Mouse (Mus musculus) c-Kit-positive CD71-positive TER-119-positive erythroid progenitor cells, embryonic 14.5 days (primary cell): ENCODE results near the gene Arhgap36.

ENCODE experiments used
- DNase-seq: peaks from one replicate; pipeline ENCODE4 v3.0.0-alpha.2; 2013; ENCODE audit warnings: low spot score

Arhgap36 gene

GRCm38 (mm10) chrX:49463442-49463970 lies at the start of gene Arhgap36:
Gene Arhgap36, plus strand, starts transcription at chrX:49463945.
- no peak for DNase-seq

DNA sequence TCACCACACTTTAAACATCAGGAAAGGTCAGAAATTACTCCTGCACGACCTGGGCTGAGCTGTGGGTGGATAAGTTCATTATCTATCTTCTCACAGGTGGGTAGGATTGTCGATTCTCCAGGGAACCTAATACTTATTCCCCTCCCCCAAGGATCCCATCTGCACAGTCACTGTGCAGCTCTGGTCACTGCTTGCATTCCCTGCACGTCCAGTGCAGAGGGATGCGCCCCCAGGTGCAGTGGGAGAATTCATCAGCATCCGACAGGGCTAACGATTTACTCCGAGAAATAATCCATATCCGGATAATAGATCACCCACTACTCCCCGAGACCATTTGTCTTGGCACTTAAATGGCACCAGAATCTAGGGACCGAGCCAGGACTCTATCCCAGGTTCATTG lies 6.0 kb upstream of the Arhgap36 start:
- no peak for DNase-seq

DNA sequence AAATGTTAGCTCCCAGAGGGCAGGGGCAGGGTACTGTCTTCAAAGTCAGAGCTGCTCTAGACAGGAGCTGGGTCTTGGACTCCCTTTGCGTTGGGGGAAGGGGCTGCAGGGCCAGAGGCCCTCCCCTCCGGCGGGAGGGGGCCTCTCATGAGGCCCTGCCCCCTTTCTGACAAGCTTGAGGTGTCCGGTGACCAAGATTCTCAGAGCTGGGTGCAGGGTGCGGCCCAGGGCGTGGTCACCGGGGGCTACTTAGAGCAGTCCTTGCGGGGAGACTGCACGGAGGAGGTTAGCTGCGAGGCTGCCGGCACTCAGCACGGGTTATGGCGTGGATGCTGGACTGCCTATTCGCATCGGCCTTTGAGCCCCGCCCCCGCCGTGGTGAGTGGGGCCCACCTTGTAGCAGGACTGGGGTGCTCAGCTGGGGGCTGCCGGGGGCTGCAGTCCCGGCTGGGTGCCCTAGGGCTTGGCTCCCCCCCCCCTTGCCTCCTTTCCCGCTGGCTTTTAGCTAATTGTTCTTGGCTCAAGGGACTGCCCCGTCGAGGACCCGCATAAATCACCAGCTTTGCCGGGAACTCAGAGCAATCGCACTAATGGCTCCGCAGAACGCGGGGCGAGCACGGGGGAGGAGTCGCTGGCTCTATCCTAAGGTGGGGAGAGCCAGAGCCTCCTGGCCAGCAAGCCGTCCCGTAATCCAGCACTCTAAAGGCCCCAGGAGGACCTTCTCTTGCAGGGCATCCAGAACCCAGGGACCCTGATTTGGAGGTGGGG lies 6.7 kb downstream of the Arhgap36 start:
- no peak for DNase-seq

GRCm38 (mm10) chrX:49479968-49480809 lies 16.4 kb downstream of the Arhgap36 start:
- DNase-seq: no peak

DNA sequence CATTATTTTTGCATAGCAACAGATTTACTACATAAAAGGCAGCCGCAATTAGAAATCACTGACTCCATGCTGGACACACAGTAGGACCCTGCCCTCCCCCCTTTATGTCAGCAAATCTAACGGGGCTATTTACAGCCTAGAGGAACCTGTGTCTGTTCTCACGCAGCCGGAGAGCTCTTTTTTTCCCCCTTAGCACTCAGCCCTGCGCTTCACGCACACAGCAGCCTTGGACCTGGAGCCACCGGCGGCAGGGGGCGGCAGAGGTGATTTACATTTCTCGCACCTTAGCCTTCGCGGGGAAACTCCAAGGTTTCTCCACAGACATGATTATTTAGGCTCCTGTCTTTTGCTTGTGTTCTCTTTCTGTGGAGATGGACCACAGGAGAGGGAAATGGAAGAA lies 17.1 kb downstream of the Arhgap36 start:
- no peak for DNase-seq

DNA sequence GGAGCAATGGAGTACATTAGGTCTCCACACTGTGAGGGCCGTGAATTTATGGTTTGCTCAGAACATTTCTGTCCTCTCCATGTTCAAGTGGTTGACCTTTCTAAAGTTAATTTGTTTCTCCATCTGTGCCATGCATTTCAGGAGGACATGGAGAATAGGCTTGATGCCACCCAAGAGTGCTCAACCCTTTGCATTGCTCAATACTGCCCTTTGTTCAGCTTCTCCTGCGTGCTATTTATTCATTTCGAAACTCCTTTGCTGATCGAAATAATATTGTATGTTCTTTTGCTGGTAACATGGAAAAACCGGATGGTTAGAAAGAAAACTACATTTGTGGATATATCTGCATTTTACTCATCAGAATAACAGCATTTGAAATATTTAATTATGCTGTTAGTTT lies 25.4 kb downstream of the Arhgap36 start:
- no peak for DNase-seq

- no peak for DNase-seq
These were observed 30.1 kb downstream of the Arhgap36 start for GRCm38 (mm10) chrX:49493739-49494449.
